Comparison of ENCODE assay signal across 11 mouse cellular contexts in the genomic region with DNA sequence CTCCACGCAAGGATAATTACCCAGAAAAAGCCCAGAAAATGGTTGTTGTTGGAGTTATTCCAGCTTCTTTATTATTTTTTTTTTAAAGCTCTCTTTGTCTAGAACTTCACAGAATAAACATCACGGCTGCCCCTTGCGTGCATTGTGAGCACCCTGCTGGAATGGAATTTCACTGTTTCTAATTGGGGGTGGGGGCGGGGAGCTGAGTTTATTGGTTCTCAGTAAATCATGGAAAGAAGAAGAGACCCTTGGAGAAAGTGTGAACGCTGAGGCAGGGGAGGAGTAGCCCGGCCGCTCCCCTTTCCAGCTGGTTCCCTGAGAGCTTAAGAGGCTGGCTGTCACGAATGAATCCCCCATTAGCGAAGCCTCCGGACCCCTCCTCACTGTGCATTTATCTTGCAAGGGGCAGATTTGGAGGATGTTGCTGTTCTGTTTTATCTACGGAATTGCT.
DNase-seq lines count a peak whose midpoint lies in the region; ATAC-seq lines count a peak whose summit lies in the region.
"Had no signal": no experiment of that assay in that cellular context is flagged by ENCODE, and none has a peak within 500 bp of the region (broad histone marks: within the 10 kb centered on the region; RNA-seq: fewer than 3 reads in every experiment).

No protein-coding gene starts in this region.

- WGBS in heart, embryonic 13.5 days = 25% methylated on average over 11 of the region's 11 CpGs
- 6% methylated on average over 11 of the region's 11 CpGs for WGBS in hindbrain, embryonic 13.5 days
- WGBS in midbrain, embryonic 16.5 days = 6% methylated on average over 11 of the region's 11 CpGs
- WGBS in liver, embryonic 11.5 days = 44% methylated on average over 11 of the region's 11 CpGs

- H3K36me3 ChIP-seq in heart, embryonic 13.5 days = no peaks in the 10 kb centered on the region
- H3K36me3 ChIP-seq in hindbrain, embryonic 13.5 days = no peaks in the 10 kb centered on the region
- no peaks in the 10 kb centered on the region for H3K36me3 ChIP-seq in midbrain, embryonic 16.5 days (ENCODE audit: control insufficient read depth, insufficient read depth, low read length)
- H3K36me3 ChIP-seq in liver, embryonic 11.5 days (ENCODE audit: control insufficient read depth, insufficient read depth, low read length) = no peaks in the 10 kb centered on the region

- H3K4me3 ChIP-seq in heart, embryonic 13.5 days = no peak overlapping the region
- no peak overlapping the region for H3K4me3 ChIP-seq in hindbrain, embryonic 13.5 days
- H3K4me3 ChIP-seq in midbrain, embryonic 16.5 days (ENCODE audit: low read depth, low read length) = no peak overlapping the region
- no peak overlapping the region for H3K4me3 ChIP-seq in liver, embryonic 11.5 days (ENCODE audit: low read depth, low read length)

- intact Hi-C loops in heart, postnatal 36 days (cut with DNase I) = no loop called here

- peak overlapping the region; percentile 67 for H3K27ac ChIP-seq in heart, embryonic 13.5 days (replicated peaks)
- peak overlapping the region; percentile 36; the same call in 1 of the 2 replicates for H3K27ac ChIP-seq in hindbrain, embryonic 13.5 days
- no peak overlapping the region for H3K27ac ChIP-seq in midbrain, embryonic 16.5 days (ENCODE audit: low read length)
- no peak overlapping the region; the same call in 1 of the 2 replicates for H3K27ac ChIP-seq in liver, embryonic 11.5 days (ENCODE audit: low read depth, low read length)
- H3K27ac ChIP-seq: liver, embryonic 14.5 days had no signal

- no peaks in the 10 kb centered on the region for H3K9me3 ChIP-seq in heart, embryonic 13.5 days
- no peaks in the 10 kb centered on the region for H3K9me3 ChIP-seq in hindbrain, embryonic 13.5 days
- H3K9me3 ChIP-seq in midbrain, embryonic 16.5 days (replicated peaks; ENCODE audit: control insufficient read depth, low read length, poor library complexity, severe bottlenecking) = no peaks in the 10 kb centered on the region
- no peaks in the 10 kb centered on the region for H3K9me3 ChIP-seq in liver, embryonic 11.5 days (ENCODE audit: control insufficient read depth, low read length)

- no peak overlapping the region for H3K9ac ChIP-seq in heart, embryonic 13.5 days
- H3K9ac ChIP-seq in hindbrain, embryonic 13.5 days = no peak overlapping the region
- H3K9ac ChIP-seq in midbrain, embryonic 16.5 days (ENCODE audit: low read depth, low read length) = no peak overlapping the region
- H3K9ac ChIP-seq in liver, embryonic 11.5 days (ENCODE audit: low read depth, low read length) = no peak overlapping the region
- H3K9ac ChIP-seq: liver, embryonic 14.5 days had no signal

- peak overlapping the region; percentile 53 for H3K4me2 ChIP-seq in heart, embryonic 13.5 days
- peak overlapping the region; percentile 35 for H3K4me2 ChIP-seq in hindbrain, embryonic 13.5 days
- H3K4me2 ChIP-seq in midbrain, embryonic 16.5 days (ENCODE audit: low read length) = peak overlapping the region; percentile 26; the same call in 1 of the 2 replicates
- no peak overlapping the region for H3K4me2 ChIP-seq in liver, embryonic 11.5 days

- peaks cover 53% of the 10 kb centered on the region for H3K4me1 ChIP-seq in heart, embryonic 13.5 days
- H3K4me1 ChIP-seq in hindbrain, embryonic 13.5 days (replicated peaks) = peaks cover 26% of the 10 kb centered on the region
- peaks cover 6% of the 10 kb centered on the region; the same call in 1 of the 2 replicates for H3K4me1 ChIP-seq in midbrain, embryonic 16.5 days (ENCODE audit: control insufficient read depth, insufficient read depth, low read length)
- peaks cover 50% of the 10 kb centered on the region for H3K4me1 ChIP-seq in liver, embryonic 11.5 days (replicated peaks; ENCODE audit: control insufficient read depth, insufficient read depth, low read length)

- DNase-seq in heart, postnatal 36 days = no peak
- DNase-seq in embryo, embryonic 10.5 days (ENCODE audit: low spot score) = peak; percentile 75
- no peak for DNase-seq in liver, embryonic 11.5 days (ENCODE audit: low spot score)
- DNase-seq in thymus, postnatal 25 days = no peak
- no peak for DNase-seq in kidney, adult 11 months
- DNase-seq: cerebellum, adult 9-10 months; thymus, postnatal 14 days had no signal

- H3K27me3 ChIP-seq in heart, embryonic 13.5 days (replicated peaks) = 0 out of 2 replicates have a peak, but pooled peaks cover 3% of the 10 kb centered on the region
- H3K27me3 ChIP-seq in hindbrain, embryonic 13.5 days = peaks cover 11% of the 10 kb centered on the region; the same call in 1 of the 2 replicates
- H3K27me3 ChIP-seq in midbrain, embryonic 16.5 days (ENCODE audit: control insufficient read depth, insufficient read depth, low read depth, low read length) = no peaks in the 10 kb centered on the region
- no peaks in the 10 kb centered on the region for H3K27me3 ChIP-seq in liver, embryonic 11.5 days (replicated peaks; ENCODE audit: control insufficient read depth, insufficient read depth, low read length)

- no peak for ATAC-seq in heart, embryonic 13.5 days (ENCODE audit: extremely low read depth, insufficient number of reproducible peaks, low FRiP score, low TSS enrichment)
- no peak for ATAC-seq in hindbrain, embryonic 13.5 days (ENCODE audit: low FRiP score)
- no peak for ATAC-seq in midbrain, embryonic 16.5 days
- no peak for ATAC-seq in liver, embryonic 11.5 days (replicated peaks; ENCODE audit: low FRiP score)

Comparison
In these comparisons a context has a peak if more than half of its experiments do, and no peak if none do; other contexts are left out.
1. H3K27ac ChIP-seq: peak in heart, embryonic 13.5 days (single experiment) and hindbrain, embryonic 13.5 days (single experiment); none in midbrain, embryonic 16.5 days (single experiment) and liver, embryonic 11.5 days (single experiment).